Mouse (Mus musculus) stomach, postnatal 0 days (tissue): ENCODE results near the gene Tmem274.

Source experiments
- CTCF ChIP-seq: IDR thresholded peaks from 2 replicates; pipeline ENCODE4 v1.5.1; 2016; ENCODE audit warnings: antibody characterized with exemption, low read depth, mild to moderate bottlenecking, moderate library complexity
- EP300 ChIP-seq: optimal IDR thresholded peaks from 2 replicates; pipeline ENCODE3; 2016; ENCODE audit warnings: antibody characterized with exemption

DNA sequence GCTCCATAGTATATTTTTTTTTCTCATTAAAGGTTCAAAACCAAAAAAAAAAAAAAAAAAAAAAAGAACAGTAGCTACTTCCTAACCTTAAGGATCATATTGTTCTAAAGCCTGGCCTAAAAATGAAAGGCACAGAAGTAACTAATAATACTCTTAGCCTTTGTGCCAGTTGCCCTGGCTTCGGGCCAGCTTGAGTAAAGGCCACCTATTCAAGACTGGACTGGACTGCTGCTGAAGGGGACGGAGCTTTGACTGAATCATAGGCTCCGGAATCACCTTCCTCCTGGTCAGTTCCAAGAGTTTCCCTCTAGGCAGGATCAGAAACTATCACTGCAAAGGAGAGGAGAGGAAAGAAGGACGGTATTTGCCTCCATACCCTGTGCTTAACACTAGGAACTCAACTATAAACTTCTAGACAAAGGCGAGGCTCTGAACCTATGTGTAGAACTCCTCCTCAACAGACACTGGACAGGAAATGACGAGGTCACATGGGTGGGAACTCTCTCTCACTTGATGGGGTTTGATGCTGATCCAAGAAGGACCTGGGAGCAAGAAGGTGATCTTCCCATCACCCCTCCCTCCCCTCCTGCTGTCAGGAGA lies 19.2 kb upstream of the Tmem274 start:
- TF ChIP-seq CTCF (no peak), EP300 (no peak)
